Mouse (Mus musculus) kidney, postnatal 0 days (tissue): ENCODE measurements at regions not wholly inside any gene's neighbourhood (a gene's known extent, or its start where the extent isn't known, plus 50 kb on each side); places are given as distances from the start of the nearest gene placed in this dataset.
A peak's percentile ranks its signal among the peaks of the same experiment; 100 is the strongest.

Experiments
- ATAC-seq: fragments of 200-750 bp; cut with Nextera tagmentation; replicated peaks from 2 replicates; pipeline ENCODE4 v1.8.0; 2017; ENCODE audit warnings: low read depth, moderate number of reproducible peaks, moderate TSS enrichment, moderate library complexity; ENCODE audit not compliant: low FRiP score
- DNase-seq: peaks from one replicate; pipeline ENCODE4 v3.0.0-alpha.2; 2016; ENCODE audit warnings: low spot score
- H3K27ac ChIP-seq: fragments of 300-500 bp; sonication (generic); 2 replicates; pipeline ENCODE4 v1.5.1; 2014; ENCODE audit warnings: mild to moderate bottlenecking
- H3K27me3 ChIP-seq: fragments of 300-500 bp; sonication (generic); 2 replicates; pipeline ENCODE4 v1.6.1; 2014; ENCODE audit warnings: low read length, mixed read lengths; ENCODE audit not compliant: insufficient read depth
- H3K36me3 ChIP-seq: fragments of 300-500 bp; sonication (generic); 2 replicates; pipeline ENCODE4 v1.6.1; 2014; ENCODE audit warnings: low read length, mixed read lengths; ENCODE audit not compliant: insufficient read depth
- H3K4me1 ChIP-seq: fragments of 300-500 bp; sonication (generic); replicated peaks from 2 replicates; pipeline ENCODE4 v1.6.1; 2014; ENCODE audit warnings: antibody characterized with exemption, low read length, mixed read lengths; ENCODE audit not compliant: insufficient read depth
- H3K4me2 ChIP-seq: fragments of 300-500 bp; sonication (generic); 2 replicates; pipeline ENCODE4 v1.6.1; 2014; ENCODE audit warnings: mild to moderate bottlenecking, low read length, moderate library complexity, mixed read lengths
- H3K4me3 ChIP-seq: fragments of 300-500 bp; sonication (generic); replicated peaks from 2 replicates; pipeline ENCODE4 v1.5.1; 2014; ENCODE audit warnings: low read depth, low read length
- H3K9ac ChIP-seq: fragments of 300-500 bp; sonication (generic); 2 replicates; pipeline ENCODE4 v1.6.1; 2014; ENCODE audit warnings: low read depth, low read length
- H3K9me3 ChIP-seq: fragments of 300-500 bp; sonication (generic); replicated peaks from 2 replicates; pipeline ENCODE4 v1.6.1; 2016; ENCODE audit warnings: low read length, inconsistent platforms, mixed read lengths
- CTCF ChIP-seq: IDR thresholded peaks from 2 replicates; pipeline ENCODE4 v1.5.1; 2016; ENCODE audit warnings: antibody characterized with exemption, low read depth, mild to moderate bottlenecking, moderate library complexity
- WGBS: fragments of 180-500 bp; shearing (Covaris S2); extraction: QIAGEN DNeasy Blood & Tissue Kit; methylation state at CpG from one replicate; pipeline ENCODE4 v1.1.7; 2014; 5-methylcytosine and 5-hydroxymethylcytosine counted together

DNA sequence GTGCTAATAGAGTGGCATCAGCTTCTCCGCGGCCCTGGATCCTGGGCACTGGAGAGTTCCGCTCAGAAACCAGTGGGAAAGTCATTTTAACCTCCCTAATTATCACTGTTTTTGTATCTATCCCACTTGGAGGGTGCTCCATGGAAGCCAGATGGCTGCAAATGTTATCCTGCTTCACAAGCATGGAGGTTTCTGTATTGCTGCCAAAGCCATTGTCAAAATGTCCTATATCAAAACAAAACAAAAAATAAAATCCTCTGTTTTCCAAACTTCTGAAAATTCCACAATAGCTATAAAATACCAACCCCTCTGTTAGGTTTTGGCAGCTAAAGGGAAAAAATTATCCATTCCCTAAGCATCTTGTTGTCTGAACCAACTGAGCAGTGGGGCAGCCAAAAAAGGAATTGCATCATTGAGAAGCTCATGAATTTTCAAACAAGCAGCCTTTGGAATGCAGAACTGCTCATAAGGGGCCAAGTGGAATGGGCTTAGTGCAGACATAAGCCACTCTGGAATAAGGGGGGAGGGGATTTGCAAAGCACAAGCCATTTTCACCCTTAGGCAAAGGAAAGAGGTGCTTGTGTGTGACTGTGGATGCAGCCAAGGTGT lies 213.8 kb upstream of the Cwc22 start:
- H3K9me3 ChIP-seq, result no peaks in the 10 kb centered on the region
- no peak overlapping the region for H3K9ac ChIP-seq
- TF ChIP-seq CTCF, result no peak
- DNase-seq, result peak; percentile 67
- no peak overlapping the region for H3K4me3 ChIP-seq
- no peaks in the 10 kb centered on the region for H3K36me3 ChIP-seq
- 0 out of 2 replicates have a peak overlapping the region, but pooled peaks have one; percentile 2 for H3K27ac ChIP-seq
- H3K4me2 ChIP-seq, result no peak overlapping the region
- WGBS, result 70% methylated on average over 3 of the region's 3 CpGs
- no peaks in the 10 kb centered on the region for H3K27me3 ChIP-seq
- no peaks in the 10 kb centered on the region for H3K4me1 ChIP-seq
- no peak for ATAC-seq

DNA sequence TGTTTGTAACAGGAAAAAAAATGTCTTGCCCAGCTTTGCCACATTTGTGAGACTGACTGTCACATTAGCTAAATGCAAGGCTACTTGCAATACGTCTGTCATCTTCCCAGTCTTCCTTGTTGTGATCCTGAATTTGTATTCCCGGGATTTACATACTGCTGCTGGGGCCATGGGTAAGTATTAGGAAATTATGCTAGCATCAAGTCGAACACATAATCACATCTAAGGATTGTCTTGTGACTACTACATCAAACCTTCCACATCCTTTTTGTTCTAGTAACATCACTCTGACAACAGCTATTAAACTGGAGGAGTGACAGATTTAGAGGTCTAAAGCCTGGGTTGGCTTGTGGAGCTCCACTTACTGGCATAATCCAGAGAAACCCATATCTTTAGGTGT lies 164.2 kb upstream of the Cwc22 start:
- H3K27ac ChIP-seq, result no peak overlapping the region
- DNase-seq, result no peak
- H3K4me3 ChIP-seq, result no peak overlapping the region
- no peak for ATAC-seq
- no peak overlapping the region for H3K9ac ChIP-seq
- H3K36me3 ChIP-seq, result no peaks in the 10 kb centered on the region
- no peak for TF ChIP-seq CTCF
- H3K4me2 ChIP-seq, result no peak overlapping the region
- H3K9me3 ChIP-seq, result no peaks in the 10 kb centered on the region
- no peaks in the 10 kb centered on the region for H3K4me1 ChIP-seq
- WGBS, result 80% methylated on average over 3 of the region's 3 CpGs
- no peaks in the 10 kb centered on the region for H3K27me3 ChIP-seq

GRCm38 (mm10) chr2:78095536-78095935 lies 149.4 kb upstream of the Cwc22 start:
- H3K4me1 ChIP-seq, result no peaks in the 10 kb centered on the region
- H3K9me3 ChIP-seq, result no peaks in the 10 kb centered on the region
- H3K4me2 ChIP-seq, result no peak overlapping the region
- peak; percentile 29 for DNase-seq
- no peaks in the 10 kb centered on the region for H3K27me3 ChIP-seq
- no peak overlapping the region for H3K4me3 ChIP-seq
- WGBS, result 74% methylated on average over 2 of the region's 2 CpGs
- H3K27ac ChIP-seq, result no peak overlapping the region
- H3K36me3 ChIP-seq, result no peaks in the 10 kb centered on the region
- no peak for ATAC-seq
- no peak for TF ChIP-seq CTCF
- H3K9ac ChIP-seq, result no peak overlapping the region

DNA sequence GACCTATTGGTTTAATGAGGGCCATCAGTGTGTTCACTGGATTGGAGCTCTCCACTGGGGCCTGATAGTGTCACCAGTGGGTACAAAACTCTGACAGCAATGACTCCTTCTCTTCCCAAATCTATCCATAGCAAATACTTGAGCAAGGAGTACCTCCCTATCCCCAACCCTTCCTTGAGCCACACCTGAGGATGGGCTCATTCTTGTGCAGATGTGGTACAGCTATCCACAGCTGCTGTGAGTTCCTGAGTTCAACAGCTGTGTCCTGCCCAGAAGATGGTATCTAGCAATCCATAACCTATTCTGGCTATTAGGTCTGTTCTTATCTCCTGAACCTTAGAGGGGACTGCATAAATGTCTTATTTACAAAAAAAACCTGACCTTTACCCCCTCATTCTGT lies 148.7 kb upstream of the Cwc22 start:
- ATAC-seq, result no peak
- no peaks in the 10 kb centered on the region for H3K9me3 ChIP-seq
- no peak for DNase-seq
- no peak for TF ChIP-seq CTCF
- no peaks in the 10 kb centered on the region for H3K4me1 ChIP-seq
- no peaks in the 10 kb centered on the region for H3K36me3 ChIP-seq
- no peak overlapping the region for H3K4me2 ChIP-seq
- no peaks in the 10 kb centered on the region for H3K27me3 ChIP-seq
- no peak overlapping the region for H3K27ac ChIP-seq
- no peak overlapping the region for H3K4me3 ChIP-seq
- H3K9ac ChIP-seq, result no peak overlapping the region

DNA sequence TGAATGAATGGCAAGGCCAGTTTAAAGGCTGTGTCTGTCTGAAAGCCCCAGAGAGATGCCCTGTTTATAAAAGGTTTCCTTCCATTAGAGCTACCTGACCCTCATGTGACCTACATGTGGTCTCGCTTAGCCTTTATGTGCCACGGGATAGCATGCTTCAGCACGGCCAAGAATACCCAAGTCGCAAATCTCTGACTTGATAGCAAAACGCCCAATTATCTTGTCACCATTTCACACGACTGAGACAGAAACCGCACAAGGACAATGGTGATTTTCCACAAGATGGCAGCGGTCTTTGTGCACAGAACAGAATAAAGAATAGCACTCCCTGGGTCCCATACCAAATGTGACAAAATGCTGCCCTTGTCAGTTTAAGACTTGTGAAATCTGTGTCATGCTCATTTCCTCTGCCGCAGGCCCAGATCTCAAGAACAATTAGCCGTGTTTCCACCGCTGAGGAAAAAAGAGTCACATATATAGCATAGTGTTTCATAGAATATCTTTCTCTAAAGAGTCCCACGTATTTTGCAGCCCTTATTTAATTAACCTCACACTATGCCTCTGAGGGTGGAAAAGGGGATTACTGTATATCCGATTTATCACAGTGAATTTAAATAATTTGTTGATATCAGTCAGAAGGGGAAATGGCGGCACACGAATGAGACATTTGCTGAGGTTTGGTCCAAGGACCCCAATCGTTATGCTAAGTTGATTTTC lies 118.3 kb upstream of the Cwc22 start:
- no peak; the same call in 1 of the 2 replicates for TF ChIP-seq CTCF
- Histone ChIP-seq H3K4me1 (no peaks in the 10 kb centered on the region), H3K27ac (no peak overlapping the region), H3K4me2 (no peak overlapping the region), H3K4me3 (no peak overlapping the region), H3K27me3 (no peaks in the 10 kb centered on the region), H3K9ac (no peak overlapping the region), H3K9me3 (no peaks in the 10 kb centered on the region), H3K36me3 (no peaks in the 10 kb centered on the region)
- 65% methylated on average over 16 of the region's 16 CpGs for WGBS
- DNase-seq (no peak), ATAC-seq (no peak)

DNA sequence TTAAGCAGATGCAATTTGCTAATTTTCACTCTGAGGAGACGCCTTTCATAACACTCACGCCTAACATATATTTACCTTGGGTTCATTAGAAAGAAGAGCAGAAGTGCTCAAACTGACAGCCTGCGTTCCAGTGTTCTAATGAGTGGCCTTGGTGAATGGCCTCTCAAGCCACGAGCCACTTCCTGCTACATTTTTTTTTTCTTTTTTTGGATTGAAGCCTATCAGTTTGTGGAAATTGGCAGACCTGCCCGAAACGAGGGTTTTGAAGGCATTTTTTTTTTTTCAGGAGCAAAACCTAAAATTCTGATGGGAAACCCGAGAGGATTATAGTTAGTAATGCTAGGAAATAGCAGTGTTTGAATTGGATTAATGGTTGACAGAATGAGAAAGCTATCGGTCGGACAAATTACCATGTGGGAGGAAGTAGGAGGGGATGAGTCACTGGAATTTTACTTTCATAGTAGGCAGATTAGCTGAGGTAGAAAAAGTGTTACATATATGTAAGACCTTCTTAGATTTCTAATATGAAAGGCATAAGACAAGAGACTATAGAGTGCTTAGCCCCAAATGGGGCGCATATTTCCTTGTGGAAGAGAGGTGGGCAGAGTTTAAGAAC lies 113.7 kb upstream of the Cwc22 start:
- ATAC-seq (no peak), DNase-seq (peak; percentile 44)
- TF ChIP-seq CTCF, result no peak
- H3K27ac ChIP-seq, result no peak overlapping the region
- H3K4me3 ChIP-seq, result no peak overlapping the region
- H3K27me3 ChIP-seq, result no peaks in the 10 kb centered on the region
- no peaks in the 10 kb centered on the region for H3K36me3 ChIP-seq
- peak overlapping the region; percentile 12; the same call in 1 of the 2 replicates for H3K4me2 ChIP-seq
- H3K9ac ChIP-seq, result no peak overlapping the region
- 49% methylated on average over 10 of the region's 10 CpGs for WGBS
- H3K9me3 ChIP-seq, result no peaks in the 10 kb centered on the region
- H3K4me1 ChIP-seq, result no peaks in the 10 kb centered on the region
